Mouse (Mus musculus) monocyte, adult 2 months (primary cell): ENCODE measurements at regions not wholly inside any gene's neighbourhood (a gene's known extent, or its start where the extent isn't known, plus 50 kb on each side); places are given as distances from the start of the nearest gene placed in this dataset.

Experiments used
- DNase-seq, 2 experiments: peaks; one replicate each; pipeline ENCODE4 v3.0.0; 2022; ENCODE audit warnings: low spot score in 2 of 2, low read depth in 1 of 2

DNA sequence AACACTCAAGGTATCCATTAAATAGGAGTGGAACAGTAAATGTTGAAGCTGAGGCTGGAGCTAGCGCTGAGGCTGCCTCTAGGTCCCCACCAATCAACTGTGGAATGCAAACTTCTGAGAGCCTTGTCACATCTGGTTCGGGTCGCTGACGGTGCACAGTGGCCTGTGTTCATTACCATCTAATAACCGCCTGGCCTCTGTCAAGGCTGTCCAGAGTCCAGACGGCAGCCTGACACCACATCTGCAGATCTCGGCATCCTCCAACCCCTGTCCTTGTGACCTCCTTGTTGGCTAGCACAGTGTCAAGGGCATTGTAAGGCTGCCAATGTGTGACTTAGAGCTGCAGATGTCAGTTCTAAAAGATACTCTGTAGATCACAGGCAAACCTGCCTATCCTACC lies 455.7 kb downstream of the Ate1 start:
- DNase-seq: no peak

DNA sequence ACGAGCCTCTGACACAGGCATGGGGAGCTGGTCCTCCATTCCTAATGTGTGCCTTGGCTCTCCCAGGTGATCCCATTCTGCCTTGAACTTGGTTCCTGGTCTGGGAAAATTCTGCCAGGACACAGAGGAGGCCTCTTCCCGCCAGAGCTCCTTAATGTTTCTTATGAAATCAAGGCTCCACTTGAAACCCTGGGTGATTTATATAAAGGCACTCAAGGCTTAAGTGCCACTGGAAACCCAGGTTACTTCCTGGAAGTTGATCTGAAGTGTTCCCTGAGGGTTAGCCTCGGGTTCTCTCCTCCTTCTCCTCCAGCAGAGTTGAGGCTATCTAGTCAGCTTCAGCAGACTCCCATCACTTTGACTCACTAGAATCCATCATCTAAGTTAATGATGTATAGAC lies 451.9 kb downstream of the Ate1 start:
- no peak for DNase-seq

DNA sequence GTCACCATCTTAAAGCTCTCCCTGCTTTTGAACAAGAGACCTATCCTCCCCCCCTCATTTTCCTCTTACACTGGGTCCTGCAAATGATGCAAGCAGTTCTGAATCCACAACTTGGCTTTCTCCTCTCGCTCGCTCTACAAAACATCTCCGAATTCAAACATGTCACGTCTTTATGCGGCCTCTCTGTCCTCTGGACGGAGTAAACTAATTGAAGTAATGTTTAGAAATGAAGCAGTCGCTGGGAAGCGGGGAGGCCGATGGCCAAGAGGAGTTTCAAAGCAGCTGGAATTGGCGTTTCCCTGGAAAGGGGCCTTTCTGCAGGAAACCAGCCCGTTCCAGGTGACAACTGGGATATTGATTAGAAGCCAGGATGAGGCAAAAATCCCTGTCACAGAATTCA lies 446.8 kb downstream of the Ate1 start:
- DNase-seq: no peak

DNA sequence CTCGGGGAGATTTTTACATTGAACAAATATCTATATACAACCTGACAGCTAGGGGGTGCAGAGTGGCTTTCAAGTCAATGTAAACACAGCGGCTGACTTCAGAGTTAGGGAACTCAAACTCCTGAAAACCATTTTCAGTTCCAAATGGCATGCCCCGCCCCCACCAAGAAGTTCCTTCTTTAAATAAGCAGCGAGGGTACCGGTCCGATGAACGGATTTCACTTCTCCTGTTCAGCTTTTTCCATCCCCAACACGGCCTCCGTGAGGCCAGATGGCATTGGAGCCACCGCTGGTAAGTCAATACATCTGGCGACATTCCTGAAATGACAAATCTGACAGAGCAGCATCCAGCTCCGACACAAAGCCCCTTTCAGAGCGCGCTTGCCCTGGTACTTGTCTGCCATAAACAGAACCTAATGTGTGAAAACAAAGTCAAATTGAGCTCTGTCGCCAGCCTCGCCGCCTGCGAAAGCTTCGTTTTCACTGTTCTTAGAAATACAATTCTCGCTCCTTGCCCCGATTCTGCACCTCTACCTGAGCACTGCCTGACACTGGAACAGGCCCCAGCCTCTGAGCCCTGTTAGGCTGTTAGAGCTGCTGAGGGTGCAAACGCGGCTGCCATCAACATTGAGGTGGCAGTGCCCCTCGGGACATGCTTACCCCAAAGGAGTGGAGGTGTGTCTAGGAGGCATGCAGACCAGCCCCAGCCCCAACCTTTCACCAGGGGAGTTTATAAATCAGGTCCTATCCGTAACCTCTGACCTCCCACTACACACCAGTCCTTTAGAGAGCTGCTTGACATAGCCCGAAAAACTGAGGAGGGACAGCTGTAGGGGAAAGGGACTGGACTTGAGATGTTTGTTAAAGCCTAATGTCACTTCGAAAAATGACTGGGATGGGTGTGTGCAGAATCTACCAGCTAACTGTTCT lies 446.0 kb downstream of the Ate1 start:
- DNase-seq: no peak

DNA sequence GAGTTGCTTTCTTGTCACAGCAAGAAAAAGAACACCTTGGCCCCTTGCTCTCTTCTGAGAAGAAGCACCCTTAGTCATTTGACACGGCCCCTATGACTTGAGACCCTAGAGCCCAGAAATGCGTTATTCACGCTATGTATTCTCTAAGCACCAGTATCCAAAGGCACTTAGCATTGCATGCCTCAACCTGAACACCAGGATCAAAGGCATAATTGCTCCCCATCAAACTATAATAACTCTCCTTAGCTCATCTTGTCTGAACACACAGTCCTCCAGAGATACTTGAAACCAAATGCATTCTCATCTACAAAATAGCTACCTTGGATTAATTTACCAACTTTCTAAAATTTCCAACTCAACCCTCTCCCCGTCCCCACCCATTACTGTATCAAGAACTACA lies 437.5 kb downstream of the Ate1 start:
- DNase-seq: no peak

DNA sequence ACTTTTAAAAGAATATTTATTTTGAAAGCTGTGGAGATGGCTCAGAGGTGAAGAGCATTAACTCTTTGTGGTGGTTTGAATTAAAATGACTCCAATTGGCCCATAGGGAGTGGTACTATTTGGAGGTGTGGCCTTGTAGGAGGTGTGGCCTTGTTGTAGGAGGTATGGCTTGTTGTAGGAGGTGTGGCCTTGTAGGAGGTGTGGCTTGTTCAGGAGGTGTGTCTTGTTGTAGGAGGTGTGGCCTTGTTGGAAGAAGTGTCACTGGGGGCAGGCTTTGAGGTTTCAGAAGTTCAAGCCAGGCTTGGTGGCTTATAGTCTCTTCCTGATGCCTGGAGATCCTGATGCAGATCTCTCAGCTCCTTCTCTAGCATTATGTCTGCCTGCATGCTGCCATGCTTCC lies 434.5 kb downstream of the Ate1 start:
- DNase-seq: no peak

DNA sequence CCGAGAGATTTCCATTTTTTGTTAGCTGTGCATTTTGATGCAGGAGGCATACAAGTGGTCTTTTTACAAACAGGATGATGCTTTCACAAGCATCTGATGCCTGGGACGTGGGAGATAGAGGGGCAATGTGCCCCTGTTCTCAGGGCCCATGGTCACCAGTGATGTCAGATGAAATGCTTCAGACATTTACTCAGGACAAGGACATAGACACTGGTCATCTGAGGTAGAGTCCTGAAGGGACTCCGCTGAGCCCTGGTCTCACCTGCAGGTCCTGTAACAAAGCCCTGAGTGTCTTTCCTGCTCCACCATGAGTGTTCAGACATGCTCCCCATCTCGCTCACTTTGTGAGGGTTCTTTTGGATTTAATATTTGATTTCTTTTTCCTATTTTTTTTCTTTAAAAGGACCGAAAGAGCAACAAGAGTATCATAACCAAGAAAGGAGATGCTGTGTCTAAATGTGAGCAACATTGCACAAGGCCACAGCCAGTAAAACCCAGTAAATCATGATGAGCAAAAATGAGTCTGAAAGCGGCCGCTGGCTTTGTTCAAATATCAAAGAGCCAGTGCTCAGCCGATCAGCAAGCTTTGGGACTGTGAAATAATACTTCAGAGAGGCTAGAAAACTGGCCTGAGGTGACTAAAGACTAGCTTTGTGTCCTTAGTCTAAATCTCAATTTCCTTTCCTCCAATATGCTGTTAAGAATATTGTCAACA lies 430.1 kb downstream of the Ate1 start:
- DNase-seq: no peak

DNA sequence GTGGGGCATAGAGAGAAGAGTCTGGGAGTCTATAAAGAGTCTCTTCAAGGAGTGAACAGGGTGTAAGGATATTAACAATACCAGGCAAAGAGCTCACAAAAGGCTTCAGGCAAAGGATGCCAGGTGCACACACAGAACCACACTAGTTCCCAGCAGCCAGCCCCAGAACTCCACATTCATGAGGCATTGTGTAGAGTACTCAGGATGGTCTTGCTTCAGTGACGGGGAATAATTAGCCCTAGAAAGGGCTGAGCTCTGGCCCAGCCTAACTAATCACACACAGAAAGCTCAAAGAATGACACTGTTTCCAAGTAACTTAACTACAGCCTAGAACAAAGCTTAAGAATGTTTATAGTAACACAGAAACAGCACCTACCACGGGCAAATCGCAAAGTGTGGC lies 428.2 kb downstream of the Ate1 start:
- no peak for DNase-seq

DNA sequence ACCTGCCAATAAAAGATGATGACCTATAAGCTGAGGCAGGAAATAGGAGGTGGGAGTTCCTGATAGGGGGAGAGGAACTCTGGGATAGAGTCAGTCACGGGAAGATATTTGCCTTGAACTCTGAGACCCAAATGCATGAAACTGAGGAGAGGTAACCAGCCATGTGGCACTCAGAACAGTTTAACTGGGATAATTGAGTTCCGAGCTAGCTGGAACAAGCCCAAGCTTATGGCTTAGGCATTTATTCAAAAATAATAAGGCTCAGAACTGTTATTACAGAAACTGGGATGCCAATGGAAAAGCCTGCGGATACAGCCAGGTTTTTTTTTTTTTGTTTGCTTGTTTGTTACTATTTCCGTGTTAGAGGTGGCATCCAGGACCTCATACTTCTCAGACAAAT lies 425.0 kb downstream of the Ate1 start:
- DNase-seq: no peak

DNA sequence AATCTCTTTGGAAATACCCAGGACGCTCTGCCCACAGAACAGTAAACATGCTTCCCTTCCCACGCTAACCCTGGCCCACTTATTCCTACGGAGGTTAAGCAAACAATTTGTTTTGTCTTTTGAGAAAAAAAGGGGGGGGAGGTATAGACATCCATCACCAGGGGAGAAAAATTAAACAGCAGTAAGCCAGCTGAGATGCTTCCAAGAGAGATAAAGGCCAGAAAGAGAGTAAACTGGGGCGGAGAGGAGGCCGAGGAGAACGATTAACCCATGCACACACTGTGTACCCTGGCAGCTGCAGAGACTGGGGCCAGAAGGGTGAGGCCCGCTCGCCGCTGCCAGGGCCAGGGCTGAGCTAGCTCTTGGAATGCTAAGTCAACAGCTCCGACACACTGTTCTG lies 421.6 kb downstream of the Ate1 start:
- no peak for DNase-seq

DNA sequence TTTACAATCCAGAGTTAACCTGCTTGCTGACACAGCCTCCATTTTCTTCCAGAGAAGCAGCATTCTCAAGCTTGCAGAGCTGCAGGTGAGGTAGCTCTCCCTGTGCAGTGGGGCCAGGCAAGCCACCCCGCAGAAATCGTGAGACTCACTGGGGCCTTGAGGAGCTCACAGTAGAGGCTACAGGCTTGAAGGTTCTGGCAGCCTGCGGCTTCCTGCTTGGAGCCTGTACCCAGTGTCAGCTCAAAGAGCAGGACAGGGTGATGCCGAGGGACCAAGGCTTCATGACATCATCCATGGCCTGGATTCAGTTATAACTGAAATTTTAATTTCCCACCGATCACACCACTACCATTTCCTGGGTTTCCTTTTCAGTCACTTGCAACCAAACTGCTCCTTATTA lies 417.5 kb downstream of the Ate1 start:
- no peak for DNase-seq

DNA sequence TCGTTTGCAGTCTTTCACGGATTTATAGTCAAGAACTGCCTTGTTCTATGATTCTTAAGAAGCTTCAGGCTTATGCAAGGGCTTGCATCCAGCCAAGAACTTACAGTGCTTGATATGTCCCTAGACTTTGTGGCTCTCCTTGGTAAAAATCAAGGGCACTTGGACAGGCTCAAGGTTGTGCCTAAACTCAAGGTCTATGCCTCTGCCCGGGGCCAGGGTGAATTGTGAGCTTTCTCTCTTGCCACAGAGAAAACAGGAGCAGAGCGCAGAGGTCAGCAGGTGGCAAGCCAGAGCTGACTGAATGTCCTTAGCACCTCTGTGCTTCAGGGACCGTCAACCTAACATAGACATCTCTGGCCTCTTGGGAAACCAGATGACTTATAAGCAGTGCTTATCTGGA lies 413.2 kb downstream of the Ate1 start:
- DNase-seq: no peak

DNA sequence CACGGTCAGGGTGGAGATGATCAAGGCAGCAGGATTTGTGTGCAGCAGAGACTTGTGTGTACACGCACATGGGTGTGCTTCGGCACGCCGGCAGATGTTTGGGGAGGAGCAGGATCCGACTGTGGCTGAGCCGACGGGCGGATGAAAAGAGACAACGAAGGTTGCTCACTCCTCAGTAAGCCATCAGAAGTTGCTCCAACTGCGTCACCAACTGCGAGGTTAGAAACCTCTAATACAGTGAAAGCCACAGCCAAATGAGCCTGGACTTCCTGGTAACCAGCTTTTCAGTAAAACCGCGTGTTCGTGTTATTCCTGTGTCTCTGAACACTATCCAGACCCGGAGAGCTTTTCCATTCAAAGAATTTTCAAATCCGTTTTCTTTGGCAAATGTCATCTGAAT lies 411.8 kb downstream of the Ate1 start:
- DNase-seq: no peak
